Mouse (Mus musculus): ENCODE measurements around the gene Nat8f2. TPM values are rescaled to one million over a fixed set of nuclear protein-coding genes. Genes with fewer than 3 reads are reported as not detected.

Gene Nat8f2
- polyA plus RNA-seq, 1 experiment from 2014 or later: not detected

Other genes starting within 250 kb of the Nat8f2 start
- gene Nat8f7, start 156.0 kb downstream of the Nat8f2 start, polyA plus RNA-seq (2015; fragmentation: Nextera tagmentation; extraction: Ambion mirVana): not detected in 2 replicates
- gene Nat8f3, start 103.4 kb downstream of the Nat8f2 start, polyA plus RNA-seq (2015; fragmentation: Nextera tagmentation; extraction: Ambion mirVana): 0.20 TPM in 1 of 2 replicates, not detected in the other
- not detected in 2 replicates for gene Nat8f6, start 48.2 kb downstream of the Nat8f2 start, polyA plus RNA-seq (2015; fragmentation: Nextera tagmentation; extraction: Ambion mirVana)
- gene Nat8f5, start 48.2 kb downstream of the Nat8f2 start, polyA plus RNA-seq (2015; fragmentation: Nextera tagmentation; extraction: Ambion mirVana): 0.20 TPM in 1 of 2 replicates, not detected in the other
- not detected in 2 replicates for gene Nat8, start 37.1 kb downstream of the Nat8f2 start, polyA plus RNA-seq (2015; fragmentation: Nextera tagmentation; extraction: Ambion mirVana)
- gene Nat8f4, start 35.7 kb upstream of the Nat8f2 start, polyA plus RNA-seq (2015; fragmentation: Nextera tagmentation; extraction: Ambion mirVana): 4.6 and 5.2 TPM in 2 replicates
- 49.2 and 58.6 TPM in 2 replicates for gene Tprkb, start 42.7 kb upstream of the Nat8f2 start, polyA plus RNA-seq (2015; fragmentation: Nextera tagmentation; extraction: Ambion mirVana)
- 13.6 and 16.9 TPM in 2 replicates for gene Nat8f1, start 46.5 kb upstream of the Nat8f2 start, polyA plus RNA-seq (2015; fragmentation: Nextera tagmentation; extraction: Ambion mirVana)
- 53.0 and 57.4 TPM in 2 replicates for gene Dusp11, start 92.5 kb upstream of the Nat8f2 start, polyA plus RNA-seq (2015; fragmentation: Nextera tagmentation; extraction: Ambion mirVana)
- not detected in 2 replicates for gene Figla, start 147.0 kb upstream of the Nat8f2 start, polyA plus RNA-seq (2015; fragmentation: Nextera tagmentation; extraction: Ambion mirVana)
- gene Add2, start 159.5 kb upstream of the Nat8f2 start, polyA plus RNA-seq (2015; fragmentation: Nextera tagmentation; extraction: Ambion mirVana): 137 and 148 TPM in 2 replicates